Mouse (Mus musculus): ENCODE data around the gene Antxr2. TPM values are rescaled to one million over a fixed set of nuclear protein-coding genes. Genes with fewer than 3 reads are reported as not detected.

Antxr2 gene
- polyA plus RNA-seq, 1 experiment = 33.6 TPM

DNA sequence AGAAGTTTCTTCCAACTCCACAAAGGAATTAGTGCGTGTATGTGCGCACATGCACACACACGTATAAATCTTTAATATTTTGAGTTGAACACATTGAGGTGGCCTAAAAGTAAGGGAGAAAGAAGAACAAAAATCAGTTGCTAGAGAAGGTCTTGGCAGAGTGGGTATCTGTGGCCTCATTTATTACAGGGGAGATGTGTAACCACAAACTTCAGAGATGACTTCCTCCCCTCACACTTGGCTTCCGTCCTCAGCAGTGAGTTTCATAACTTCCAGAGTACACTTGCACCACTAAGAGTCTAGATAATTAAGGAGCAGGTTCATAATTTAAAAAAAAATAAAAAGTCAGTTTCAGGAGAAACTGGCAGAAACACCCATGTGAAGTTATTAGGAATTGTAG is 84.6 kb downstream of the Antxr2 start:
- no peak overlapping the region for H3ac ChIP-seq (ENCODE audit: control insufficient read depth, insufficient read length, low read depth)
- H3K27me3 ChIP-seq (ENCODE audit: control insufficient read depth, insufficient read depth, insufficient read length) = no peaks in the 10 kb centered on the region
- H3K79me2 ChIP-seq (ENCODE audit: control insufficient read depth, insufficient read depth) = no peaks in the 10 kb centered on the region
- no peak overlapping the region for H3K4me3 ChIP-seq (ENCODE audit: insufficient read depth, poor library complexity, severe bottlenecking)
- H3K36me3 ChIP-seq (ENCODE audit: control insufficient read depth, insufficient read depth) = peaks cover 57% of the 10 kb centered on the region
- H3K79me3 ChIP-seq (ENCODE audit: low read depth) = no peaks in the 10 kb centered on the region
- no peak for TF ChIP-seq MAX (IDR thresholded peaks at IDR 0.05)
- no peak for TF ChIP-seq MYOD1 (IDR thresholded peaks at IDR 0.05; ENCODE audit: control insufficient read depth, insufficient read length, low read depth)
- no peak for TF ChIP-seq CEBPB (IDR thresholded peaks at IDR 0.05; ENCODE audit: low read depth)
- no peak for TF ChIP-seq FOSL1 (IDR thresholded peaks at IDR 0.05; ENCODE audit: insufficient read depth, low read length, poor library complexity, severe bottlenecking)
- no peak for TF ChIP-seq MYOG (IDR thresholded peaks at IDR 0.05; ENCODE audit: control insufficient read depth, extremely low read depth, insufficient read length)
- TF ChIP-seq CTCF (IDR thresholded peaks at IDR 0.05; ENCODE audit: control insufficient read depth, insufficient read depth, insufficient read length) = no peak
- no peak for TF ChIP-seq USF1 (IDR thresholded peaks at IDR 0.05; ENCODE audit: low read depth)

DNA sequence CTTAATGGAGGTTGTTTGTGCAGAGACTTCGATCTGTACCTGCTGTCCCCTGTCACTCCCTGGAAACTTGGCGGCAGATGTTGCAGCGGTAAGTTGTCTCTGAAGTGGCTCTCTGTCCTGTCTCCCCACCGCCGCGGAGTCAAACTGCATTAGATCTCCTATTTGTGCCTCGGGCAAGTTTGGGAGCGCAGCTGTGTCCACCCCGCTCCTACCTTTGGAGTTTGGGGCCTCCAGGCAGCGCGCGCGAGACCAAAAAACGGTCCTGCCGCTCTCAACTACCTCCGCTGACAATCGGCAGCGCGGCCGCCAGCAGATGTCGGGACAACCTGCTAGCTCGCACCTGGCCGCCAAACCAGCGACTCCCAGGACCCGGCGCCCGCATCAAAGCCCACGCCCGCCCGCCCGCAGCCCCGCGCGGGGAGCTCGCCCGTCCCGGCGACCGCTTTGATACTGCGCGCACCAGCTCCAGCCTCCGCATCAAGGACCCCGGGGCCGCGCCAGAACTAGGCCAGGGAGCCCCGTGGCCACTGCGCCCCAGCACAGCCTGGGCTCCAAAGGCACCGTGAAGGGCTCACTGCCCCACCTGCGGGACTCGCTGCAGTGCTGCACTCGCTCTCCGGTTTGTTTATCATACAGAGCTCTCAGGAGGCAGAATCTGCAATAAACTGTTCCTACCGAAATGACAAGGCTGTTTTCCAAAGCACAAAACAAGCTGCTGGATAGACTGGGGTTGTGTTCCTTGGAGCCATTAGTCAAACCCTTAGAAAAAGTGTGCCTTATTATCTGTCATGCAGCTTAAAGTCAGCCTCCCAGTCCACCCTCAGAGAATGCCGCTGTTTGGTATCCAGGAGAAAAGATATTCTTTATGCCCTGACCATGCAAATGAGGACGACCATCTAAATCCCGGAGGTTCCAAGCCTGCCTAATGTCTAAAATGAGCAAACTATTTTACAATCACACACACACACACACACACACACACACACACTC is 95.4 kb downstream of the Antxr2 start:
- Histone ChIP-seq H3K79me3 (ENCODE audit: low read depth) (no peaks in the 10 kb centered on the region), H3ac (ENCODE audit: control insufficient read depth, insufficient read length, low read depth) (no peak overlapping the region), H3K27me3 (ENCODE audit: control insufficient read depth, insufficient read depth, insufficient read length) (no peaks in the 10 kb centered on the region), H3K36me3 (ENCODE audit: control insufficient read depth, insufficient read depth) (peaks cover 60% of the 10 kb centered on the region), H3K79me2 (ENCODE audit: control insufficient read depth, insufficient read depth) (no peaks in the 10 kb centered on the region), H3K4me3 (ENCODE audit: insufficient read depth, poor library complexity, severe bottlenecking) (no peak overlapping the region)
- TF ChIP-seq MYOG (IDR thresholded peaks at IDR 0.05; ENCODE audit: control insufficient read depth, extremely low read depth, insufficient read length) (no peak), FOSL1 (IDR thresholded peaks at IDR 0.05; ENCODE audit: insufficient read depth, low read length, poor library complexity, severe bottlenecking) (no peak), MAX (IDR thresholded peaks at IDR 0.05) (no peak)

- no peaks in the 10 kb centered on the region for H3K79me2 ChIP-seq (ENCODE audit: control insufficient read depth, insufficient read depth)
- peaks cover 61% of the 10 kb centered on the region for H3K36me3 ChIP-seq (ENCODE audit: control insufficient read depth, insufficient read depth)
- H3K4me3 ChIP-seq (ENCODE audit: insufficient read depth, poor library complexity, severe bottlenecking) = no peak overlapping the region
- no peaks in the 10 kb centered on the region for H3K27me3 ChIP-seq (ENCODE audit: control insufficient read depth, insufficient read depth, insufficient read length)
- no peaks in the 10 kb centered on the region for H3K79me3 ChIP-seq (ENCODE audit: low read depth)
- H3ac ChIP-seq (ENCODE audit: control insufficient read depth, insufficient read length, low read depth) = no peak overlapping the region
- TF ChIP-seq MYOD1 (IDR thresholded peaks at IDR 0.05; ENCODE audit: control insufficient read depth, insufficient read length, low read depth) (no peak), MAX (IDR thresholded peaks at IDR 0.05) (no peak), USF1 (IDR thresholded peaks at IDR 0.05; ENCODE audit: low read depth) (no peak), CTCF (IDR thresholded peaks at IDR 0.05; ENCODE audit: control insufficient read depth, insufficient read depth, insufficient read length) (no peak), FOSL1 (IDR thresholded peaks at IDR 0.05; ENCODE audit: insufficient read depth, low read length, poor library complexity, severe bottlenecking) (no peak), CEBPB (IDR thresholded peaks at IDR 0.05; ENCODE audit: low read depth) (no peak)
These were observed 113.2 kb downstream of the Antxr2 start for GRCm38 (mm10) chr5:97917654-97918053.

DNA sequence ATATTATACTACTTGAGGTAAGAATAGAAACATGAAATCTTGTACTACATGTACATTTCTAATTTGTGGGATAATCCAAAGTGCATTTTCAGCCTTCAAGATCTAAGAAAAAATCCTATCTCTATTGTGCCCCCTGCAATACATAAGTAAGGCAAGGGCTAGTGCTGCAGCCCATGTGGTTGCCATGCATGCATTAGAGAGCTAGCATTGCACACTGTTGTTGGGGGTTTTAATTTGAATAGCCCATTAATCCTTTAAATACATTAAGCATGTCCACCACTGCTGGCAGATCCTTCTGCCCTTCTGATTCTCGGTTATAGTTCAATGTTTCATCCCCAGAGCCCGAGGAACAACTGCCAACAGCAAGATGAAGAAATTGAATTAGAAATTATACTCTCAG is 116.0 kb downstream of the Antxr2 start:
- Histone ChIP-seq H3K4me3 (ENCODE audit: insufficient read depth, poor library complexity, severe bottlenecking) (no peak overlapping the region), H3K79me3 (ENCODE audit: low read depth) (no peaks in the 10 kb centered on the region), H3K79me2 (ENCODE audit: control insufficient read depth, insufficient read depth) (no peaks in the 10 kb centered on the region), H3ac (ENCODE audit: control insufficient read depth, insufficient read length, low read depth) (no peak overlapping the region), H3K27me3 (ENCODE audit: control insufficient read depth, insufficient read depth, insufficient read length) (no peaks in the 10 kb centered on the region), H3K36me3 (ENCODE audit: control insufficient read depth, insufficient read depth) (peaks cover 43% of the 10 kb centered on the region)
- TF ChIP-seq MYOD1 (IDR thresholded peaks at IDR 0.05; ENCODE audit: control insufficient read depth, insufficient read length, low read depth) = no peak
- TF ChIP-seq CEBPB (IDR thresholded peaks at IDR 0.05; ENCODE audit: low read depth) = no peak
- TF ChIP-seq FOSL1 (IDR thresholded peaks at IDR 0.05; ENCODE audit: insufficient read depth, low read length, poor library complexity, severe bottlenecking) = no peak
- TF ChIP-seq USF1 (IDR thresholded peaks at IDR 0.05; ENCODE audit: low read depth) = no peak
- no peak for TF ChIP-seq MAX (IDR thresholded peaks at IDR 0.05)
- TF ChIP-seq CTCF (IDR thresholded peaks at IDR 0.05; ENCODE audit: control insufficient read depth, insufficient read depth, insufficient read length) = no peak
- TF ChIP-seq MYOG (IDR thresholded peaks at IDR 0.05; ENCODE audit: control insufficient read depth, extremely low read depth, insufficient read length) = no peak

DNA sequence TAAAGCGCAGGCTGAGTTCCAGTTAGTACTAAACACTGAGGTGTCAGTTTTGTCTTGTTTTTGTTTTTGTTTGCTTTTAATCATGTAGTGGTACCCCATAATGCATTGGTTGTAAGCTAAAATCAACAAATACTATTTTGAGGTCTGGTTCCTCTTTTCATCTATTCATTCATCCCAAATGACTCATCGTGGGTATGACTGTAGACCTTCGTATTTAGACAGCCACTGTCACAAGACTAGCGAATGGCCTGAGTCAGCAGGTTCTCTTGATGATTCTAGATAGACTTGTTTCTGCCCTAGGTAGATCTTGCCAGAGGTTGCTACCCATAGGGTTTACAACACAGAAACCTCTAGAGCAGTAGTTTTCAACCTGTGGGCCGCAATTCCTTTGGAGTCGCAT is 116.9 kb downstream of the Antxr2 start:
- Histone ChIP-seq H3K36me3 (ENCODE audit: control insufficient read depth, insufficient read depth) (peaks cover 45% of the 10 kb centered on the region), H3K4me3 (ENCODE audit: insufficient read depth, poor library complexity, severe bottlenecking) (no peak overlapping the region), H3K79me2 (ENCODE audit: control insufficient read depth, insufficient read depth) (no peaks in the 10 kb centered on the region), H3K27me3 (ENCODE audit: control insufficient read depth, insufficient read depth, insufficient read length) (no peaks in the 10 kb centered on the region), H3K79me3 (ENCODE audit: low read depth) (no peaks in the 10 kb centered on the region), H3ac (ENCODE audit: control insufficient read depth, insufficient read length, low read depth) (no peak overlapping the region)
- no peak for TF ChIP-seq MAX (IDR thresholded peaks at IDR 0.05)
- no peak for TF ChIP-seq USF1 (IDR thresholded peaks at IDR 0.05; ENCODE audit: low read depth)
- peak; percentile 11 for TF ChIP-seq FOSL1 (IDR thresholded peaks at IDR 0.05; ENCODE audit: insufficient read depth, low read length, poor library complexity, severe bottlenecking)
- no peak for TF ChIP-seq CEBPB (IDR thresholded peaks at IDR 0.05; ENCODE audit: low read depth)
- no peak for TF ChIP-seq CTCF (IDR thresholded peaks at IDR 0.05; ENCODE audit: control insufficient read depth, insufficient read depth, insufficient read length)
- TF ChIP-seq MYOG (IDR thresholded peaks at IDR 0.05; ENCODE audit: control insufficient read depth, extremely low read depth, insufficient read length) = no peak
- TF ChIP-seq MYOD1 (IDR thresholded peaks at IDR 0.05; ENCODE audit: control insufficient read depth, insufficient read length, low read depth) = no peak

All from C2C12 (cell line).